Mouse (Mus musculus): ENCODE measurements around the gene Prdx5.

- TF ChIP-seq CTCF (IDR thresholded peaks at IDR 0.05; ENCODE audit: extremely low read depth, insufficient read length, insufficient replicate concordance, low read depth, low read length) (no peak), POLR2A (IDR thresholded peaks at IDR 0.05; ENCODE audit: low read depth, low read length) (no peak)
These were observed 4.1 kb upstream of the Prdx5 start for GRCm38 (mm10) chr19:6913991-6914390.

All from small intestine, adult 2 months (tissue).